Mouse (Mus musculus): Measurements from ENCODE around the gene Birc5.

GRCm38 (mm10) chr11:117891581-117892175 lies 42.6 kb downstream of the Birc5 start:
- TF ChIP-seq CTCF (IDR thresholded peaks at IDR 0.05; ENCODE audit: control insufficient read depth, insufficient read depth, insufficient read length): no peak
- no peak for TF ChIP-seq USF1 (IDR thresholded peaks at IDR 0.05; ENCODE audit: low read depth)
- TF ChIP-seq MAX (IDR thresholded peaks at IDR 0.05): no peak
- TF ChIP-seq FOSL1 (IDR thresholded peaks at IDR 0.05; ENCODE audit: insufficient read depth, low read length, poor library complexity, severe bottlenecking): no peak
- no peak for TF ChIP-seq CEBPB (IDR thresholded peaks at IDR 0.05; ENCODE audit: low read depth)
- TF ChIP-seq MYOD1 (IDR thresholded peaks at IDR 0.05; ENCODE audit: control insufficient read depth, insufficient read length, low read depth): no peak
- no peak for TF ChIP-seq MYOG (IDR thresholded peaks at IDR 0.05; ENCODE audit: control insufficient read depth, extremely low read depth, insufficient read length)

All from C2C12 (cell line).